Mouse (Mus musculus) layer of hippocampus, adult 9-11 months (tissue): ENCODE results near the gene Gpi1.

Experiments used
- DNase-seq: peaks from one replicate; pipeline ENCODE4 v3.0.0; 2022

Gene Gpi1

GRCm38 (mm10) chr7:34230116-34230515, at the start of gene Gpi1:
Gene Gpi1, minus strand, starts transcription at chr7:34230336.
- DNase-seq: peak; percentile 73

- DNase-seq: no peak
Measured at GRCm38 (mm10) chr7:34277656-34278055, 47.5 kb upstream of the Gpi1 start.

DNA sequence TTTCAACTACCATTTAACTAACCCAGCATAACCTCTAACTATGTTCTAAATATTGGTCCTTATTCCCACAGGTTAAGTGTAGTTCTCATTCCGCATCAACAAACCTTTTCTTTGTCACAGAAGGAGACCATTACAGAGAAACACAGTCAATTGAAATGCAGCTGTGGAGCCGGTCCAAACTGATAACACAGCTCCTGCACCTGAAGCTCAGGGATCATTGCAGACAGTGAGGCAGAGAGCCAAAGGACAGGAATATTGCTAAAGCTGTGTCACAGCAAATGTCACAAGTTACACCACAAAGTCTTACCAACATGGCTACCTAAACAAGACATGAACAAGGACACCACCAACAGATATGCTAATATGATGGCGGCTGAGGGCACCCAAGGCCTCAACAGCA, 45.9 kb upstream of the Gpi1 start:
- DNase-seq: no peak

DNA sequence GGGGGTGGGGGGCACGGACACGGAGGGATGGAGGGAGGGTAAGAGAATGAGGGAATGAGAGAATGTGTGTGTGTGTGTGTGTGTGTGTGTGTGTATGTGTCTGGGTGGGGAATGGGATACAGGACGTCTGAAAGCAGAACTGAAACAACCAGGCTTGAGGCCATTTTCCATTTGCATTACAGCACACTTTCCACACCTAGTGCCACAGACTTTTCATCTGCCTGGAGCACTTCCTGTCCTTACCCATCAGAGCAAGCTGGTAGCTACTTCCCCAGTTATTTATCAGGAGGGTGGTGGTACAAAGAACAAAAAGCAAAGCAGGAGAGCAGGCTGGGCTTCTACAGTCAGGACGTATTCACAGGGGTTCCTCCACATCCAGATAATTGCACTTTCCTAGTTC, 42.3 kb upstream of the Gpi1 start:
- no peak for DNase-seq

DNA sequence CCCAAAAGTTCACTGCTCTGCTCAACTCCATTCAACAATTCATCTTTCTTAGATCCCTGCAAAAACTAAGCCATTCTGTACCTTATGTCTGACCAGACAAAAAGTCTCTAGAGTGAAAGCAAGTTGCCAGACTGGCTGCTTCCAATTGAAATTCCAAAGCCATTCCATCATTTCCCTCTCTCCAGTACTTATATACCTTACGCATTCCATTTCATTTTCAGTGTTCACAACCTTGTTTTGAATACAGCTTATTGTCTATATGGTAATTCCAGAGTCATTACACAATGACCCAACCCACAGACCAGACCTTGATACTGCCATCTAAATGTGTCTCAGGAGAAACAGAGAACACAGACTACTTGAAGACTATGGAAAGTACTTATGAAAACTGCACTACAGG, 38.3 kb upstream of the Gpi1 start:
- no peak for DNase-seq

GRCm38 (mm10) chr7:34266421-34266820, 36.3 kb upstream of the Gpi1 start:
- DNase-seq: no peak

GRCm38 (mm10) chr7:34265876-34266346, 35.8 kb upstream of the Gpi1 start:
- peak; percentile 83 for DNase-seq

DNA sequence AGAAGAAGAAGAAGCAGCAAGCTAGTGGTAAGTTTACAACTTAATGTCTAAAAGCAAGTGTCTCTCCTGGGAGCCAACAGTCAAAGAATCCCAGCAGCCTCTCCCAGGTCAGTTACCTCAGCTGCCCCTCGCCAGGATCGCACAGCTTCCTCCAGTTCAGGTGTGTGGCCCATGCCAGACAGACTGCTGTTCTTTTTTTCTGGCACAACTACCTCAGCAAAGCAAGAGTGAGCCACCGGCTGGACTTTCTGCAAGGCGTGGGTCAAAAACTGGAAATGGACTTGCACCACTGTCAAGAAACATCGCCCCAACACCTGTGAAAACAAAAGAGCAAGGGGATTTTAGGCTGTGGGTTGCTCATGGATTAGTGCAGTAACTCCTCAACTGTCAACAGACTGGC, 33.3 kb upstream of the Gpi1 start:
- no peak for DNase-seq

DNA sequence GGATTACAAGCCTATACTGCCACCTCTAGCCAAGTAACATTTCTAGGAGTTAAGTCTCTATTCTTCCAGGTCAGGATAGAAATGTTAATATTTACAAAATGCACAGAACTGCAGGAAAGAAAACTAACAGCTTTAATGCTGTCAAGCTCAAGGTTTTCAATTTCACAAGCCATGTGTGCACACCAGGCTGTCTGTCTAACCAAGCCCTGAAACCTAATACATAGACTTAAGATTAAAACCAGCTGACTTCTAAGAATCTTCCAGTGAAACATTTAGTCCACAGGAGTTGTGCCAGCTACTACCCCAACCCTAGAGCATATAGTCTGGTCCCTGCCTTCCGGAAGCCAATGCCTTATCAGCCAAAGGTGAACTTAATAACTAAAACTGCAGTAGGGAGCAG, 28.3 kb upstream of the Gpi1 start:
- no peak for DNase-seq

DNA sequence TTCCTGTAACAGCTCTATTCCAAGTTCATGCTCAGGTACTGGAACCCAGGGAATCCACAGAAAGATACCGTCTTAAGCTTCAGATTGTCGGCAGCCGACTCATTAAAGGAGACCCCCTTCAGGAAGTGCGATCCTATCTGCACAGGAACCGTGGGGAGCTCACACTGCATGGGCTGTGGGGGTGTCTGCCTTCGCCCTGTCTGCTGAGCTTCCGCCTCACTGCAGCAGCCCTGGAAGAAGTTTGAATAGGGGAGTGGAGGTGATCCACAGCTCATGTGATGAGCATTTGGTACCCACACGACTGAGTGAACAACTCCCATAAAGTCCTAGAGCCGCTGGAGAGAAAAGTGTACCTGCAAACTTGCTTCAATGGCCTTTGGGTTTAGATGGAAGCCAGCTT, 27.1 kb upstream of the Gpi1 start:
- DNase-seq: no peak

DNA sequence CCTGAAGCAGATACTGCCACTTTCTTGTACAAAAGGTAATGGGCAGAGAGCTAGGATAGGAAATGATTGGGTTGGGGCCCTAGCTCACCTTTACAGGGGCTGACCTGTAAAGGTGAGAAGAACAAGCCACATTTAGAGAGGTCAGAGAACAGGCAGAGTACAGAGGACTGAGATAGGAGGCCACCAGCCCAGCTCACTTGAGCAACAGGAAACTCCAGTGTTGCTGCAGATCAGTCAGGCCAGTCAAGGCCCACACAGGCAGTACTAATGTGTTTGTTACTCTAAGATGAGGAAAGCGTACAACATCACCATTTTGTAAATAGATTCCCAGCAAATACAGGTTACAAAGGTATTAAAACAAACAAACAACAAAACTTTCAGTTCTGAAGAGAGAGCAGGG, 25.8 kb upstream of the Gpi1 start:
- DNase-seq: no peak

DNA sequence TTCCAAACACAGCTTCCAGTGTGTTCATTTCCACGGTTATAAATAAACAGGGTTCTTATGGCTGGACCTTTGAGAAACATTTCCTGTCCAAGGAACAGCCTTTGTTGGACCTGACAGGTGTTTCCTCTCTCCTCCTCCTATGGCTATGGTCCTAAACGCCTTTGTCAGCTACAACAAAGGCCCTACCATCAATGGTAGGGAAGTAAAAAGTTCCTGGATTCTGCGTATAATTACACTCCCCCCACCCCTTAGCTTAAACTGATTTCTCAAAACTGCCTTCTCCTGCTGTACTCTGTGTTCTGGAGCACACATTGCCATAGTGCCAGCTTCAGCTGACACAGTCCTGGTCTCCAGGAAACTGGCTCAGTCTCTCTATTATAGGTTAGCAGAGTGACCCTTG, 25.0 kb upstream of the Gpi1 start:
- no peak for DNase-seq

- DNase-seq: no peak
Measured at GRCm38 (mm10) chr7:34252030-34252429, 21.9 kb upstream of the Gpi1 start.

GRCm38 (mm10) chr7:34250738-34251137, 20.6 kb upstream of the Gpi1 start, which contains the start of gene Gm6096:
Gene Gm6096, plus strand, starts transcription at chr7:34251038.
- no peak for DNase-seq

- no peak for DNase-seq
Measured at GRCm38 (mm10) chr7:34246870-34247499, 16.8 kb upstream of the Gpi1 start.

DNA sequence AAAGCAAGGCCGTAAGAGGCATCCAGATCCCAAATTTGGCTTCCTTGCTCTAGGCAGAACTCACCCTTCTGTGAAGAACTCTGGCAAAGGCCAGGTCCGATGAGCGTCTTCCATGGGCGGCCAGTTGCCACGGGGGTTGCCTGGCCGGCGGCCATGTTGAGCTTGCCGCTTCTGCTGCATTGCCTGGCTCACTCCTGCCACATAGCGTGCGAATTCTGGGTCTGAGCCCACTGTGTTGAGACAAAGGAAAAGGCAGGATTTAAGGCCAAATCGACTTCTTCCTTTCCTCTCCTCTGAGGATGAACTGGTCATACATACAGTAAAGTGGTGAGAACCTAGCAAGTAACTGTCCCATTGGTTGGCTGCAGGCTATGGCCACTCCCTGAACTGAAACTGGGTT, 12.0 kb upstream of the Gpi1 start:
- DNase-seq: no peak

DNA sequence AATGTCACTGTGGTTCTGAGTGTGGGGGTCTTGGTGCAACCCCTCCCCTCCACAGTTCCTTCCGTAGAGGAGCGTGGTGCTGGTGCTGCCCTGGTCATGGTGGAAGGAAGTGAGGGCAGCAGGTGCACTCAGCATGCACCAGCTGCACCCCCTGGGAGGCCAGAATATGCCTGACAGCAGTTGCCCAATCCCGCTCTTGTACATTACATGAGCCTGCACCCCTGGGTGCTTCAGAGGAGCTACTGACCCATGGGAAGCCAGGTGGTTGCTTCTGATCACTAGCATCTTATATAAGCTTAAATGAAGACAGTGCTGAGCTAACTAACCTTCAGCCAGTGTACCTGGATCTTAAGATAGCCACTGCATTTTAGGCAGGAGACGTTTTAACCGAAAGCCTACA, 8.0 kb upstream of the Gpi1 start:
- DNase-seq: no peak

DNA sequence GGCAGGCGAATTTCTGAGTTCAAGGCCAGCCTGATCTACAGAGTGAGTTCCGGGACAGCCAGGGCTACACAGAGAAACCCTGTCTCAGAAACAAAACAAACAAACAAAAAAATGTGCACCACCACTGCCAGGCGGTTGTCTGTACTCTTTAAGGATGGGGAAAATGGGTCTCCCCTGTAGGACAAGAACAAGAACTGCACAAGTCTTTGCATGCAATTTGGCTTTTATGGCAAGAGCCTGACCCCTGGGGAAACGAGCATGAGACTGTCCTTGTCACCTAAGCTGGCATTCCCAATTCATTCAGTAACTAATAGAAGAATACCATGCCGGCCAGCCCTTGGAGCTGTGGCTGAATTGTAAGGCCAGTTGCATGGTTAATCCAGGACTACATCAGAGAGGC, 5.5 kb upstream of the Gpi1 start:
- DNase-seq: no peak

DNA sequence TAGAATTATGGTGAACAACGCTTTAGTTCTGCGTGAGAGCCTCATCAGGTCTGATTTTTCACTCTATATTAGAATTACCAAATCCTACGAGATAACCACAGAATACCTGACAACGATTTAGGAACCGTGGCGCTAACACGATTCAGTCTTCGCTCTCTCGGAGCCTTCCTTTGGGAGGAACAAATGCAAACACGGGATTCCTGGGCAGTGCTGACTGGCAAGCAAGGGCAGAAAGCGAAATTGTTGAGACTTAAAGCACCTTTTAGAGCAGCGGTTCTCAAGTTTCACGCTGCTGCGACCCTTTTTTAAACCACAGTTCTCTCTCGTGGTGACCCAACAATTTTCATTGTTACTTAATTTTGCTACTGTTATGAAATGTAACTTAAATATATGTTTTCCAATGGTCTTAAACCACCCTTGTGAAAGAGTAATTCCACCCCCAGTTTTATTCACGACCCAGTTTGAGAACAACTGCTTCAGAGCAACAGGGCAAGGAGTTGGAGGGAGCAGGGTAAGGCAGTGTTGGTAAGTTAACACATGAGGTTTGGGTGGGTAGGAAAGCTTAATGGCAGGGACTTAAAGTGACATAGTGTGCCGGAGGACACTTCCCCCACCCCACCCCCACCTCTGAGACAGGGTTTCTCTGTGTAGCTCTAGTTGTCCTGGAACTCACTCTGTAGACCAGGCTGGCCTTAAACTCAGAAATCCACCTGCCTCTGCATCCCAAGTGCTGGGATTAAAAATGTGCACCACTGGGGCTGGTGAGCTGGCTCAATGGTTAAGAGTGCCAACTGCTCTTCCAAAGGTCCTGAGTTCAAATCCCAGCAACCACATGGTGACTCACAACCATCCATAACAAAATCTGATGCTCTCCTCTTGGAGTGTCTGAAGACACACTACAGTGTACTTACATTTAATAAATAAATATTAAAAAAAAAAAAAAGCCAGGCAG, 4.8 kb upstream of the Gpi1 start:
- DNase-seq: no peak

- peak; percentile 99 for DNase-seq
Measured at GRCm38 (mm10) chr7:34233909-34234609, 3.9 kb upstream of the Gpi1 start.

- no peak for DNase-seq
Measured at GRCm38 (mm10) chr7:34232785-34233725, 2.9 kb upstream of the Gpi1 start.

- peak; percentile 68 for DNase-seq
Measured at GRCm38 (mm10) chr7:34229691-34230111, 435 bp downstream of the Gpi1 start.
